Mouse (Mus musculus): ENCODE results near the gene Cdk19. TPM values are rescaled to one million over a fixed set of nuclear protein-coding genes. Genes with fewer than 3 reads are reported as not detected.

Cdk19 gene
- total and polyA plus RNA-seq, 2 experiments from 2014 or later = 3.9 to 11.8 TPM

DNA sequence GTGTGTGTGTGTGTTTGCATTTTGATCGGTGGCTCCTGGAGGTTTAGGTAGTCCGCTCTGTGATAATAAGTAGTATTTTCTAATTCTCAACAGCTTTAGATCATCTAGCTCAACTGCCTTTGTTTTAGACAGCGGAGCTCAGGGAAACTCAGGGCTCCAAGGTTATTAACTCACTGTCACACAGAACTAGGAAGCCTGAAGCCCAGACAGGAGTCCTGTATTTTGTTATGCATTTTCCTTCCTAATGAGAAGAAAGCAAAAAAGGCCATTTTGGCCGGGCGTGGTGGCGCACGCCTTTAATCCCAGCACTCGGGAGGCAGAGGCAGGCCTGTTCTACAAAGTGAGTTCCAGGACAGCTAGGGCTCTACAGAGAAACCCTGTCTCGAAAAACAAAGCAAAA, 14.7 kb downstream of the Cdk19 start:
- DNase-seq (ENCODE audit: low spot score) = no peak
- Histone ChIP-seq H3K27ac (ENCODE audit: low read depth, low read length) (no peak overlapping the region), H3K4me3 (ENCODE audit: low read depth, low read length) (no peak overlapping the region), H3K9me3 (ENCODE audit: low read length) (no peaks in the 10 kb centered on the region), H3K4me1 (ENCODE audit: insufficient read depth, low read length) (peaks cover 4% of the 10 kb centered on the region; the same call in 1 of the 2 replicates), H3K9ac (replicated peaks; ENCODE audit: low read length, poor library complexity, severe bottlenecking) (no peak overlapping the region), H3K36me3 (ENCODE audit: insufficient read depth, low read length) (no peaks in the 10 kb centered on the region), H3K4me2 (ENCODE audit: low read depth, low read length, poor library complexity, severe bottlenecking) (no peak overlapping the region), H3K27me3 (ENCODE audit: insufficient read depth, low read length) (no peaks in the 10 kb centered on the region)
- no peak for TF ChIP-seq CTCF (IDR thresholded peaks at IDR 0.05)
- WGBS = 87% methylated on average over 9 of the region's 9 CpGs
- no peak for ATAC-seq (ENCODE audit: low FRiP score)

DNA sequence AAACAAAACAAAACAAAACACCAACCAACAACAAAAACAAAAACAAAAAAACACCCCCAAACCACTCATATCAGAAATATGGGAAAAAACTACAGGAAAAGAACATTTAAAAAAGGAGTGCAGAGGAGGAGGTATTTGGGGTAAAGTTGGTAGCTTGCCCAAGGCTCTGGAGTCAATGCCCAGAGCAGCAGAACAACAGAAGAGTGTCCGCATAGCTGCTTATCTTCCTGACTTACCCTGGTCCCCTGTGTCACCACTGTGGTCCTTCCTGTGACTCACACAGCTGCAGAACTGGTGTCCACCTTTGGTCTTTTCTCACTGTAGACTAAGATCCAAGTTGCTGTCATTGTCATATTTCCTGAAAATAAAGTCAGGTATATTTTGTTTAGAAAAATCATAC, 15.2 kb downstream of the Cdk19 start:
- no peak for DNase-seq (ENCODE audit: low spot score)
- Histone ChIP-seq H3K27me3 (ENCODE audit: insufficient read depth, low read length) (no peaks in the 10 kb centered on the region), H3K4me3 (ENCODE audit: low read depth, low read length) (no peak overlapping the region), H3K4me1 (ENCODE audit: insufficient read depth, low read length) (peaks cover 4% of the 10 kb centered on the region; the same call in 1 of the 2 replicates), H3K27ac (ENCODE audit: low read depth, low read length) (no peak overlapping the region), H3K9me3 (ENCODE audit: low read length) (no peaks in the 10 kb centered on the region), H3K4me2 (ENCODE audit: low read depth, low read length, poor library complexity, severe bottlenecking) (no peak overlapping the region), H3K9ac (replicated peaks; ENCODE audit: low read length, poor library complexity, severe bottlenecking) (no peak overlapping the region), H3K36me3 (ENCODE audit: insufficient read depth, low read length) (no peaks in the 10 kb centered on the region)
- no peak for TF ChIP-seq CTCF (IDR thresholded peaks at IDR 0.05)
- no peak for ATAC-seq (ENCODE audit: low FRiP score)
- 89% methylated on average over 1 of the region's 1 CpGs for WGBS

DNA sequence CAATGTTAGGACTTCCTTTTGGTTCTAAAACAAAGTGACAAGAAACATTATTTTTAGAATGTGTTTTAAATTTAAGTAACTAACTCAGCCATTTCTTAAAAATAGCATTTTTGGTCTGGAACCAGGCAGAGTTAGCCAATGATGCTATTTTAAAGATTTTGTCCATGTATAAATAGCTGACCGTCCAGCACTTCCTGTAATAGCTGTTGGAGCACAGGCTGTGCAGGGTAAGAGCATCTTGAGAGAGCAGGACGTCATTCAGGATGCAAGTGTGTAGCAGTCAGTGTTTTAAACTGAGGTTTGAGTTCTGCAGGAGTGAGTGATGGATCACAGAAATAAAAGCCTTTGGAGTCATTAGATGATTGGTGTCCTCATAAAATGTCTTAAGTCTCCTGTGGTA, 18.8 kb downstream of the Cdk19 start:
- Histone ChIP-seq H3K4me2 (ENCODE audit: low read depth, low read length, poor library complexity, severe bottlenecking) (no peak overlapping the region), H3K4me1 (ENCODE audit: insufficient read depth, low read length) (no peaks in the 10 kb centered on the region), H3K9me3 (ENCODE audit: low read length) (no peaks in the 10 kb centered on the region), H3K36me3 (ENCODE audit: insufficient read depth, low read length) (no peaks in the 10 kb centered on the region), H3K27ac (ENCODE audit: low read depth, low read length) (no peak overlapping the region), H3K27me3 (ENCODE audit: insufficient read depth, low read length) (no peaks in the 10 kb centered on the region), H3K4me3 (ENCODE audit: low read depth, low read length) (no peak overlapping the region), H3K9ac (replicated peaks; ENCODE audit: low read length, poor library complexity, severe bottlenecking) (no peak overlapping the region)
- WGBS = 79% methylated on average over 2 of the region's 2 CpGs
- DNase-seq (ENCODE audit: low spot score) (no peak), ATAC-seq (ENCODE audit: low FRiP score) (no peak)
- TF ChIP-seq CTCF (IDR thresholded peaks at IDR 0.05) = no peak

DNA sequence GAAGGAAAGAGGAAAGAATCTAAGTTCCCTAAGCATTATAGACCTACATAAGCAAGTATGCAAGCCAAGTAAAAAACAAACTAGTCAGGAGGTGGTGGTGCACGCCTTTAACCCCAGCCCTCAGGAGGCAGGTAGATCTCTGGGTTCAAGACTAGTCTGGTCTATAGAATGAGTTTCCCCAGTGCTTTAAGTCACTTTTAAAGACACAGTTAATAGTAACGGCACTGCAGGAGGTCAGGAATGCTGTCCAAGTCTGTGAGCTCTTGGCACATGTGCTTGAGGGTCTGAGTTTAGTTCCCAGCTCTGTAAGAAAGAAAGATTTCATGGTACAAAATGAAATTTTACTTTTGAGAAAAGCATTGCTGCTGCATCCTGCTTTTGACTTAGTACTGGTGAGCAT, 19.8 kb downstream of the Cdk19 start:
- Histone ChIP-seq H3K4me2 (ENCODE audit: low read depth, low read length, poor library complexity, severe bottlenecking) (no peak overlapping the region), H3K36me3 (ENCODE audit: insufficient read depth, low read length) (no peaks in the 10 kb centered on the region), H3K9ac (replicated peaks; ENCODE audit: low read length, poor library complexity, severe bottlenecking) (no peak overlapping the region), H3K27me3 (ENCODE audit: insufficient read depth, low read length) (no peaks in the 10 kb centered on the region), H3K4me3 (ENCODE audit: low read depth, low read length) (no peak overlapping the region), H3K4me1 (ENCODE audit: insufficient read depth, low read length) (no peaks in the 10 kb centered on the region), H3K9me3 (ENCODE audit: low read length) (no peaks in the 10 kb centered on the region), H3K27ac (ENCODE audit: low read depth, low read length) (no peak overlapping the region)
- no peak for DNase-seq (ENCODE audit: low spot score)
- ATAC-seq (ENCODE audit: low FRiP score) = no peak
- no peak for TF ChIP-seq CTCF (IDR thresholded peaks at IDR 0.05)
- WGBS = 65% methylated on average over 2 of the region's 2 CpGs

DNA sequence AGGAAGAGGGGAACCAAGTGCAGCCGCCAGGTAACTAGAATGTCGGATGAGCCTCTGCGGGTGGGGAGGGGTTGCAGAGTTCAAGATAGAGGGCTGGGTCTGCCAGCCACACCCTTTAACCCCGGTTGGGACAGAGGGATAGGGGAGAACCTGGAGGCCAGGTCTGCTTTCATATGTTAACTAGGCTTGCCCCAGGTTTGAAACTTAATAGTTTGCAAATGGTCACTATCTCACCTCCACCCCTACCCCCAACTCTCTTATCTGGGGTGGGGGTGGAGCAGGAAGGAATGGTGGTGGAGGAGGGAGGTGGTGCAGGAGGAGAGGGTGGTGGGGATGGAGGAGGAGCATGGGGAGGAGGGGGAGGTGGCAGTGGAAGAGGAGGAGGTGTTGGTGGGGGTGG, 23.6 kb downstream of the Cdk19 start:
- no peak overlapping the region for H3K4me3 ChIP-seq (ENCODE audit: low read depth, low read length)
- H3K4me2 ChIP-seq (ENCODE audit: low read depth, low read length, poor library complexity, severe bottlenecking) = no peak overlapping the region
- H3K9ac ChIP-seq (replicated peaks; ENCODE audit: low read length, poor library complexity, severe bottlenecking) = no peak overlapping the region
- WGBS = 42% methylated on average over 4 of the region's 4 CpGs
- no peaks in the 10 kb centered on the region for H3K27me3 ChIP-seq (ENCODE audit: insufficient read depth, low read length)
- TF ChIP-seq CTCF (IDR thresholded peaks at IDR 0.05) = no peak
- no peaks in the 10 kb centered on the region for H3K9me3 ChIP-seq (ENCODE audit: low read length)
- no peak overlapping the region for H3K27ac ChIP-seq (ENCODE audit: low read depth, low read length)
- ATAC-seq (ENCODE audit: low FRiP score) = no peak
- H3K4me1 ChIP-seq (ENCODE audit: insufficient read depth, low read length) = no peaks in the 10 kb centered on the region
- DNase-seq (ENCODE audit: low spot score) = no peak
- H3K36me3 ChIP-seq (ENCODE audit: insufficient read depth, low read length) = no peaks in the 10 kb centered on the region

DNA sequence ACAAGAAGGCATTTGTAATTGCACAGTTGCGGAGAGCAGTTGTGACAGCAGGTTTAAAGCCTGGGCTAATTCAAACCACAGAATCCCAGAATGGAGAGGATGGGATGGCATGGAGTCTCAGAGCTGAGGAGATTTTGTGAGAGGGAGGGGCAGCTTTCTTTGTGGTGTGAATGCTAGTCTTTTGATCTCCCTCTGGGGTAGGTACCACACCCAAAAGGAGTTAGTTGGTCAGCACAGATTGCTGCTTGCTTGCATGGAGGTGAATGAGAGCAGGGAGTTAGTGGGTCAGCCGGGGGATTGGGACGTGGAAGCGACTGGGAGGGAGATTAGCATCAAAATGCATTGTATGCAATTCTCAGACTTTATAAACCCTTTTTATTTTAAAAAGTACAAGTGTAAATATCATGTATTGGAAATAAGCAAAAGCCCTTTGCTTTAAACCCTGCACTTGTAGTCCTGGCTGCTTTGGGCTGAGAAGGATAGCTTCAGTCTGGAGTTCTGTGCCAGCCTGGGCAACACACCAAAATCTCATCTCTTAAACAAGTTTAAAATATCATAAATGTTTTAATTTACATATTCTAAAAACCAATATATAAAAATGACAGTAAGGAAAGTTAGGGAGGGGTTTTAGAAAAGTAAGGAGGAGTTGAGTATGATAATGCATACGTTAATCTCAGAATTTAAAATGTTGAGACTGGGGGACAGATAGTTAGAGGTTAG, 25.4 kb downstream of the Cdk19 start:
- no peak for ATAC-seq (ENCODE audit: low FRiP score)
- Histone ChIP-seq H3K9ac (replicated peaks; ENCODE audit: low read length, poor library complexity, severe bottlenecking) (no peak overlapping the region), H3K4me2 (ENCODE audit: low read depth, low read length, poor library complexity, severe bottlenecking) (no peak overlapping the region), H3K9me3 (ENCODE audit: low read length) (no peaks in the 10 kb centered on the region), H3K36me3 (ENCODE audit: insufficient read depth, low read length) (no peaks in the 10 kb centered on the region), H3K27ac (ENCODE audit: low read depth, low read length) (no peak overlapping the region), H3K4me1 (ENCODE audit: insufficient read depth, low read length) (no peaks in the 10 kb centered on the region), H3K4me3 (ENCODE audit: low read depth, low read length) (no peak overlapping the region), H3K27me3 (ENCODE audit: insufficient read depth, low read length) (no peaks in the 10 kb centered on the region)
- WGBS = 47% methylated on average over 5 of the region's 5 CpGs
- no peak for TF ChIP-seq CTCF (IDR thresholded peaks at IDR 0.05)
- no peak for DNase-seq (ENCODE audit: low spot score)
